Mouse (Mus musculus) heart, postnatal 0 days (tissue): Measurements from ENCODE around the gene Gpr22. TPM values are rescaled to one million over a fixed set of nuclear protein-coding genes. Genes with fewer than 3 reads are reported as not detected.

Experiments used
- ATAC-seq: fragments of 200-750 bp; cut with Nextera tagmentation; 2 replicates; pipeline ENCODE4 v1.8.0; 2017; ENCODE audit warnings: low read depth, moderate number of reproducible peaks, moderate library complexity; ENCODE audit not compliant: insufficient read depth
- DNase-seq: peaks from one replicate; pipeline ENCODE4 v3.0.0-alpha.2; 2016; ENCODE audit warnings: low spot score
- H3K27ac ChIP-seq: fragments of 300-500 bp; sonication (generic); 2 replicates; pipeline ENCODE4 v1.5.1; 2014; ENCODE audit warnings: low read depth, mild to moderate bottlenecking
- H3K27me3 ChIP-seq: fragments of 300-500 bp; sonication (generic); 2 replicates; pipeline ENCODE4 v1.6.1; 2014; ENCODE audit warnings: low read length, mixed read lengths; ENCODE audit not compliant: control insufficient read depth, insufficient read depth
- H3K36me3 ChIP-seq: fragments of 300-500 bp; sonication (generic); replicated peaks from 2 replicates; pipeline ENCODE4 v1.6.1; 2014; ENCODE audit warnings: low read length, mixed read lengths; ENCODE audit not compliant: control insufficient read depth, insufficient read depth
- H3K4me1 ChIP-seq: fragments of 300-500 bp; sonication (generic); 2 replicates; pipeline ENCODE4 v1.6.1; 2014; ENCODE audit warnings: antibody characterized with exemption; ENCODE audit not compliant: control insufficient read depth, insufficient read depth
- H3K4me2 ChIP-seq: fragments of 300-500 bp; sonication (generic); 2 replicates; pipeline ENCODE4 v1.6.1; 2014; ENCODE audit warnings: low read depth, mild to moderate bottlenecking, low read length, moderate library complexity
- H3K4me3 ChIP-seq: fragments of 300-500 bp; sonication (generic); 2 replicates; pipeline ENCODE4 v1.5.1; 2014; ENCODE audit warnings: low read depth, low read length
- H3K9ac ChIP-seq: fragments of 300-500 bp; sonication (generic); replicated peaks from 2 replicates; pipeline ENCODE4 v1.6.1; 2014; ENCODE audit warnings: low read depth, low read length, mixed read lengths
- H3K9me3 ChIP-seq: fragments of 300-500 bp; sonication (generic); replicated peaks from 2 replicates; pipeline ENCODE4 v1.6.1; 2016; ENCODE audit warnings: low read length; ENCODE audit not compliant: control insufficient read depth
- CTCF ChIP-seq: IDR thresholded peaks from 2 replicates; pipeline ENCODE4 v1.5.1; 2016; ENCODE audit warnings: antibody characterized with exemption, control low read depth, low read depth
- EP300 ChIP-seq: IDR thresholded peaks from 2 replicates; pipeline ENCODE4 v1.6.1; 2016; ENCODE audit warnings: antibody characterized with exemption, low read depth
- WGBS: fragments of 180-500 bp; shearing (Covaris S2); extraction: QIAGEN DNeasy Blood & Tissue Kit; methylation state at CpG from one replicate; pipeline ENCODE4 v1.1.7; 2014; 5-methylcytosine and 5-hydroxymethylcytosine counted together
- polyA plus RNA-seq: library from polyadenylated mRNA; unstranded; fragments of >200 nt; fragmentation: Nextera tagmentation; extraction: Ambion mirVana; gene quantifications from 2 replicates; pipeline ENCODE4 v1.2.1, GENCODE M21; 2015
- total RNA-seq: library from RNA; depleted of rRNA; stranded (reverse); fragments of >200 nt; gene quantifications from 2 replicates; pipeline ENCODE4 v1.2.3, GENCODE M21; 2014; ENCODE audit warnings: low replicate concordance

Gene Gpr22
- total and polyA plus RNA-seq, 2 experiments from 2014 or later, result 14.0 to 16.0 TPM

DNA sequence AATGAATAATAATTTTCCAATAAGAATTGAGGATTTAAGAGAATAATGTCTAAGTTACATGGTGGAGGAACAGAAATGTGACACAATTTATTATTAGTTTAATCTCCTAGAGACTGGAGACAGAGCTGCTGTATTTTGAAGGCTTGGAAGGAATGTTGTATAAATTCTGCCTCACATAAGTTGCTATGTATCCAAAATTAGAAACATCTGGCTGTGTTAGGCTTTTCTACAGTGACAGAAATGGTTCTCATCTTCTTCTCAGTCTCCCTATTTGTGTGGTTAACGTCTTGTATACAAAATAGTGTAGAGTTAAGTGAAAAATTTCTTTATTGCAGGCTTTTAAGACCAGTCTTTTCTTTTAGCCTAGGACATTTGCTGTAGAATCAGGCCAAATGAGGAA, 6.2 kb downstream of the Gpr22 start:
- Histone ChIP-seq H3K4me2 (peak overlapping the region; percentile 28), H3K4me3 (no peak overlapping the region), H3K9ac (no peak overlapping the region), H3K27me3 (no peaks in the 10 kb centered on the region), H3K27ac (peak overlapping the region; percentile 82), H3K4me1 (peaks cover 12% of the 10 kb centered on the region), H3K9me3 (no peaks in the 10 kb centered on the region), H3K36me3 (0 out of 2 replicates have a peak, but pooled peaks cover 2% of the 10 kb centered on the region)
- 37% methylated on average over 1 of the region's 1 CpGs for WGBS
- TF ChIP-seq CTCF, result no peak
- no peak for TF ChIP-seq EP300
- ATAC-seq, result no peak
- DNase-seq, result no peak

- DNase-seq (no peak), ATAC-seq (no peak)
- no peaks in the 10 kb centered on the region for H3K9me3 ChIP-seq
- WGBS, result 20% methylated on average over 2 of the region's 2 CpGs
- H3K9ac ChIP-seq, result no peak overlapping the region
- H3K27ac ChIP-seq, result peak overlapping the region; percentile 88
- no peak overlapping the region for H3K4me3 ChIP-seq
- H3K4me1 ChIP-seq, result peaks cover 12% of the 10 kb centered on the region
- 0 out of 2 replicates have a peak, but pooled peaks cover 2% of the 10 kb centered on the region for H3K36me3 ChIP-seq
- TF ChIP-seq EP300 (no peak), CTCF (no peak)
- H3K27me3 ChIP-seq, result no peaks in the 10 kb centered on the region
- peak overlapping the region; percentile 28; the same call in 1 of the 2 replicates for H3K4me2 ChIP-seq
Observed at GRCm38 (mm10) chr12:31706168-31706567, 7.6 kb downstream of the Gpr22 start.

DNA sequence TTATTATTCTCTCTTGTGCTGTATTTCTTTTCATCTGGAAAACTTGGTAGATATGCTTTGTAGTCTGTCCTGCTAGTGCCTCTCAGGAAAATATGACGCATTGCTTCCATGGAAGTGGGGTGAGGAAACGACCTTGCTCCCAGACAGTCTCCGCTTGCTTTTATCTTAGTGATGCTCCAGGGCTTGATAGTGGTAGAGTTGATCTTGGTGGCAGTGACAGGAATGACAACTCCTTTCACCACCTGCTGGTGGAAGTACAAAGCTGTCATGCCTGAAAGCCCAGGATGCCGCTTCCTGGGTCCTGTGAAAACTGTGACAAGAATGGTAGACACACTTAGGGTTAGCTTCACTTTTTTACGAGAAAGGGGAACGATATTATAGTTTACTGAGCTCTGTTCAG, 9.8 kb downstream of the Gpr22 start:
- H3K4me2 ChIP-seq, result peak overlapping the region; percentile 31; the same call in 1 of the 2 replicates

DNA sequence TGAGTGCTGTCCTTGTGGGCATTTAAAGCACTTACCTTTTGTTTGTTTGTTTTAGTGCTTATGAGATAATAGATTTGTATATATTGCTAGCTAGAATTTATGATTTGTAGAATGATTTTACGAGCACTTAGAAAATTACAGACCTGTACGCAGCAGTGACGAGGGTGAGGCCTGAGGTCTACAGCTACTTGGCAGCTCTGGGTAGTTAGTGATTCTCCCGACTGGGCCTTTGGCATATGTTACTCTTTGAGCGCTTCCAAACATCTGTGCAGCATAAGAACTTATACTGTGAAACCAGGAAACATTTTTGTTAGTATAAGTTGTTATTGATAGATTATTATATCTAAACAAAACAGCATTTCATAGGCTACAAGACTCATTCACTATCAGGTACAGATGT, 12.3 kb downstream of the Gpr22 start:
- DNase-seq, result no peak
- no peak for ATAC-seq
- Histone ChIP-seq H3K4me3 (no peak overlapping the region), H3K4me2 (no peak overlapping the region), H3K4me1 (peaks cover 8% of the 10 kb centered on the region; the same call in 1 of the 2 replicates), H3K9ac (no peak overlapping the region), H3K27ac (peak overlapping the region; percentile 49), H3K36me3 (no peaks in the 10 kb centered on the region; the same call in 1 of the 2 replicates), H3K9me3 (peaks cover 5% of the 10 kb centered on the region; the same call in 1 of the 2 replicates), H3K27me3 (no peaks in the 10 kb centered on the region)
- no peak for TF ChIP-seq EP300
- no peak for TF ChIP-seq CTCF
- 67% methylated on average over 5 of the region's 5 CpGs for WGBS

More for the DNA sequence above, 9.8 kb downstream of the Gpr22 start:
- no peaks in the 10 kb centered on the region for H3K27me3 ChIP-seq
- peak overlapping the region; percentile 85 for H3K27ac ChIP-seq
- H3K4me3 ChIP-seq, result no peak overlapping the region; the same call in 1 of the 2 replicates
- peaks cover 12% of the 10 kb centered on the region for H3K4me1 ChIP-seq
- ATAC-seq (peak; percentile 86), DNase-seq (peak; percentile 71)
- 28% methylated on average over 6 of the region's 6 CpGs for WGBS
- TF ChIP-seq EP300 (peak; percentile 92), CTCF (peak; percentile 14; the same call in 1 of the 2 replicates)
- no peaks in the 10 kb centered on the region for H3K36me3 ChIP-seq
- H3K9ac ChIP-seq, result no peak overlapping the region
- no peaks in the 10 kb centered on the region for H3K9me3 ChIP-seq

DNA sequence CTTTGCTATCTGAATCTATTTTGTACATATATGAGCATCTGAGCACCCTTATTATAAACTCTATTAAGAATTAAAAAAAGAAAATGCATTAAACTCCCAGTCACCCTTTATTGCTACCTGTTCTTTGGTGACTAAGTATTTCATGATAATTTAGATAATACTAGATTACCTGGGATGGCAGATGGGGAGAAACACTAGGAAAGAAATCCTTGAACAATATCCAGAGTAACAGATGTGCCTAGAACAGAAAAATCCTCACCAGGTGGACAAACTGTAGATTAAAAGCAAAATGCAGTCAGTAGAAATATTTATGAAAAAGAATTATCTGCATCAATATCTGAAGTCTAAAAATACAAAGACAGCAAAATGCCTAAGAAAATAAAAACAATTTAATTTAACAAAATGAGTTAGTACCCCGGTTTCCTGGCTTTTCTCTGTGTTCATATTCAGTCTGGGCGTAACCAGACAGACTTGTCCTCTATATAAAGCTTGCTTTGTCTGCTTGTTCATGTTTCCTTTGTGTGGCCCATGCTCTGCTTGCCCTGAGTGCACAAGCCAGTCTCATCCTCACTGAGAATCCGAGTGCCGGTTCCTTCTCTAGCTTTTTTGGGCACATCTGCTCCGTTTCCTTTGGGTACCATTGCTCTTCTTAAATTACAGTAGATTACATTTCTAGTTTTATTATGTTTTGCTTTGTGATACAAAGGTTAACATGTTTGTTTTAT, 13.0 kb downstream of the Gpr22 start:
- Histone ChIP-seq H3K36me3 (no peaks in the 10 kb centered on the region; the same call in 1 of the 2 replicates), H3K4me1 (peaks cover 5% of the 10 kb centered on the region; the same call in 1 of the 2 replicates), H3K4me2 (no peak overlapping the region), H3K27ac (peak overlapping the region; percentile 49), H3K4me3 (no peak overlapping the region), H3K9me3 (peaks cover 5% of the 10 kb centered on the region; the same call in 1 of the 2 replicates), H3K27me3 (no peaks in the 10 kb centered on the region), H3K9ac (no peak overlapping the region)
- TF ChIP-seq EP300 (no peak), CTCF (no peak)
- ATAC-seq, result no peak
- WGBS, result 68% methylated on average over 5 of the region's 5 CpGs
- DNase-seq, result no peak
